Mouse (Mus musculus) midbrain, postnatal 0 days (tissue): ENCODE measurements around the gene Krt78. TPM values are rescaled to one million over a fixed set of nuclear protein-coding genes. Genes with fewer than 3 reads are reported as not detected.
A peak's percentile ranks its signal among the peaks of the same experiment; 100 is the strongest.

Experiments used
- ATAC-seq: fragments of 200-750 bp; cut with Nextera tagmentation; 2 replicates; pipeline ENCODE4 v1.8.0; 2017; ENCODE audit warnings: moderate number of reproducible peaks, mild to moderate bottlenecking, moderate TSS enrichment, moderate library complexity; ENCODE audit not compliant: low FRiP score
- DNase-seq: peaks from one replicate; pipeline ENCODE4 v3.0.0-alpha.2; 2015; ENCODE audit warnings: low spot score
- H3K27ac ChIP-seq: fragments of 300-500 bp; sonication (generic); 2 replicates; pipeline ENCODE4 v1.5.1; 2014; ENCODE audit warnings: low read depth, mild to moderate bottlenecking, low read length, mixed read lengths
- H3K27me3 ChIP-seq: fragments of 300-500 bp; sonication (generic); 2 replicates; pipeline ENCODE4 v1.6.1; 2014; ENCODE audit warnings: low read length, control low read depth, mixed read lengths; ENCODE audit not compliant: insufficient read depth
- H3K36me3 ChIP-seq: fragments of 300-500 bp; sonication (generic); 2 replicates; pipeline ENCODE4 v1.6.1; 2014; ENCODE audit warnings: low read length, control low read depth, mixed read lengths; ENCODE audit not compliant: insufficient read depth
- H3K4me1 ChIP-seq: fragments of 300-500 bp; sonication (generic); 2 replicates; pipeline ENCODE4 v1.6.1; 2014; ENCODE audit warnings: mild to moderate bottlenecking, control low read depth, antibody characterized with exemption, low read length, mixed read lengths; ENCODE audit not compliant: insufficient read depth
- H3K4me2 ChIP-seq: fragments of 300-500 bp; sonication (generic); 2 replicates; pipeline ENCODE4 v1.6.1; 2014; ENCODE audit warnings: low read depth, mild to moderate bottlenecking, low read length, mixed read lengths; ENCODE audit not compliant: poor library complexity, severe bottlenecking
- H3K4me3 ChIP-seq: fragments of 300-500 bp; sonication (generic); 2 replicates; pipeline ENCODE4 v1.5.1; 2014; ENCODE audit warnings: low read depth, mild to moderate bottlenecking, low read length, moderate library complexity
- H3K9ac ChIP-seq: fragments of 300-500 bp; sonication (generic); replicated peaks from 2 replicates; pipeline ENCODE4 v1.6.1; 2014; ENCODE audit warnings: mild to moderate bottlenecking, low read length, moderate library complexity, mixed read lengths; ENCODE audit not compliant: poor library complexity, severe bottlenecking
- H3K9me3 ChIP-seq: fragments of 300-500 bp; sonication (generic); 2 replicates; pipeline ENCODE4 v1.6.1; 2016; ENCODE audit warnings: low read length, control low read depth
- CTCF ChIP-seq: IDR thresholded peaks from 2 replicates; pipeline ENCODE4 v1.5.1; 2016; ENCODE audit warnings: antibody characterized with exemption, mild to moderate bottlenecking
- WGBS: fragments of 180-500 bp; shearing (Covaris S2); extraction: QIAGEN DNeasy Blood & Tissue Kit; methylation state at CpG from one replicate; pipeline ENCODE4 v1.1.7; 2014; 5-methylcytosine and 5-hydroxymethylcytosine counted together
- polyA plus RNA-seq: library from polyadenylated mRNA; unstranded; fragments of >200 nt; fragmentation: Nextera tagmentation; extraction: Ambion mirVana; gene quantifications from 2 replicates; pipeline ENCODE4 v1.2.1, GENCODE M21; 2015
- total RNA-seq: library from RNA; depleted of rRNA; stranded (reverse); fragments of >200 nt; gene quantifications from 2 replicates; pipeline ENCODE4 v1.2.3, GENCODE M21; 2014

Gene Krt78
- total and polyA plus RNA-seq, 2 experiments from 2014 or later: 0.49 TPM; not detected in 1

- Histone ChIP-seq H3K27ac (no peak overlapping the region), H3K4me3 (no peak overlapping the region), H3K27me3 (no peaks in the 10 kb centered on the region), H3K9me3 (no peaks in the 10 kb centered on the region), H3K36me3 (no peaks in the 10 kb centered on the region), H3K4me1 (no peaks in the 10 kb centered on the region), H3K4me2 (no peak overlapping the region), H3K9ac (no peak overlapping the region)
- 88% methylated on average over 4 of the region's 4 CpGs for WGBS
- ATAC-seq: no peak
- DNase-seq: no peak
- no peak for TF ChIP-seq CTCF
These were observed 41.6 kb upstream of the Krt78 start for GRCm38 (mm10) chr15:101995484-101996236.

GRCm38 (mm10) chr15:101994365-101994764 lies 40.3 kb upstream of the Krt78 start:
- H3K4me1 ChIP-seq: no peaks in the 10 kb centered on the region
- no peak overlapping the region for H3K27ac ChIP-seq
- 93% methylated on average over 6 of the region's 6 CpGs for WGBS

DNA sequence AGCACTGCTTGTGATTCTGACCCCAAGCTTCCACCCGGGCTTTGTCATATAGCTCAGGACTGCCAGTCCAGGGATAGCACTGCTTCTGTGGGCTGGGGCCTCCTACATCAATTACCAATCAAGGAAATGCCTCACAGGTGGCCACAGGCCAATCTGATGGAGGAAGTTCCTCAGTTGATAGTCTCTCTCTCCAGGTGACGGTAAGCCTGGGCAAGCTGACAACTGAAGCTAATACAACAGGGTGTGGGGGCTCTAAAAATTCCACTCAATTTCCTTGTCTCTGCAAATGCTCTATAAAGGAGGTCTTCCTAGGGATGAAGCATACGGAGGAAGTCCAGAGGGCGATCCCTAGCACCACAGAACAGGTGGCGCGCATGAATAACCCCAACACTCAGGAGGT lies 36.9 kb upstream of the Krt78 start:
- ATAC-seq: no peak
- Histone ChIP-seq H3K36me3 (no peaks in the 10 kb centered on the region), H3K4me3 (no peak overlapping the region), H3K27ac (no peak overlapping the region), H3K4me2 (no peak overlapping the region), H3K4me1 (no peaks in the 10 kb centered on the region), H3K9me3 (no peaks in the 10 kb centered on the region), H3K9ac (no peak overlapping the region), H3K27me3 (no peaks in the 10 kb centered on the region)
- 85% methylated on average over 6 of the region's 6 CpGs for WGBS
- no peak for TF ChIP-seq CTCF
- DNase-seq: no peak

More at GRCm38 (mm10) chr15:101994365-101994764, 40.3 kb upstream of the Krt78 start:
- no peak for DNase-seq
- no peak overlapping the region for H3K4me3 ChIP-seq
- no peak for TF ChIP-seq CTCF
- no peak overlapping the region for H3K4me2 ChIP-seq
- no peaks in the 10 kb centered on the region for H3K9me3 ChIP-seq
- no peak overlapping the region for H3K9ac ChIP-seq
- no peaks in the 10 kb centered on the region for H3K36me3 ChIP-seq
- no peaks in the 10 kb centered on the region for H3K27me3 ChIP-seq
- ATAC-seq: no peak

DNA sequence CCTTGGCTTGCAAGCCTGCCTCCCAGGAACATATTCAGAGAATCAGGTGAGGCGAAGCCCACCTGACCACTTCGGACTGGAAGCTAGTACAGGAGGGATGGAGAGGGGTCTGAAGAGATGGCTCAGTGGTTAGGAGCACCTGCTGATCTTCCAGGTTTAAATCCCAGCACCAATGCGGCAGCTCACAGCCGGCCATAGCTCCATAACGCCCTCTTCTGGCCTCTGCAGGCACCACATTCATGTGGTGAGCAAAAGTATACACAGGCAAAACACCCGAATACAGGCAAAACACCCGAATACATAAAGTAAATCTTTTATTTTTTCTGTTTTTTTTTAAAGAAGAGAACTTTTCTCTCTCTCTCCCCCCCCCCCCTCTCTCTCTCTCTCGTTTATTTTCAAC lies 34.6 kb upstream of the Krt78 start:
- Histone ChIP-seq H3K27me3 (no peaks in the 10 kb centered on the region), H3K4me1 (no peaks in the 10 kb centered on the region), H3K4me2 (no peak overlapping the region), H3K36me3 (no peaks in the 10 kb centered on the region), H3K9ac (no peak overlapping the region), H3K9me3 (no peaks in the 10 kb centered on the region), H3K27ac (no peak overlapping the region), H3K4me3 (no peak overlapping the region)
- ATAC-seq (no peak), DNase-seq (no peak)
- WGBS: 64% methylated on average over 8 of the region's 8 CpGs
- peak; percentile 35 for TF ChIP-seq CTCF

DNA sequence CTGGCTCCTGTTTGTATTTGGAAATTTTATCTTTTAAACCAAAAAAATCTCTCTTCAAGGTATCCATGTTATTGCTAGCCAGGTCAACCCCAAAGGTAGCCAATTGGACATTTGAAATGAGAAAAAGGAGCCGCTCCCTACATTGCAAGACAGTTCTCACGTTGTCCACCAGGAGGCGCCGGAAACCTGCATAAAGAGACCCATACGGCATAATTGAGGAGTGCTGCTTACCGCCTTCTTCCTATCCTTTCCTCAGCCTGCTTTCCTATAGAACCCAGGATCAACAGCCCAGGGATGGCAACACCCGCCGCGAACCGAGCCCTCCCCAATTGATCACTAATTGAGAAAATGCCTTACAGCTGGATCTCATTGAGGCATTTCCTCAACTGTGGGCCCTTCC lies 34.0 kb upstream of the Krt78 start:
- WGBS: under 1% methylated on average over 10 of the region's 10 CpGs
- ATAC-seq: no peak
- TF ChIP-seq CTCF: peak; percentile 96
- H3K9me3 ChIP-seq: no peaks in the 10 kb centered on the region
- H3K27ac ChIP-seq: no peak overlapping the region
- peak; percentile 85 for DNase-seq
- H3K9ac ChIP-seq: no peak overlapping the region
- H3K4me1 ChIP-seq: no peaks in the 10 kb centered on the region
- no peaks in the 10 kb centered on the region for H3K27me3 ChIP-seq
- H3K36me3 ChIP-seq: no peaks in the 10 kb centered on the region
- no peak overlapping the region for H3K4me2 ChIP-seq
- H3K4me3 ChIP-seq: no peak overlapping the region

DNA sequence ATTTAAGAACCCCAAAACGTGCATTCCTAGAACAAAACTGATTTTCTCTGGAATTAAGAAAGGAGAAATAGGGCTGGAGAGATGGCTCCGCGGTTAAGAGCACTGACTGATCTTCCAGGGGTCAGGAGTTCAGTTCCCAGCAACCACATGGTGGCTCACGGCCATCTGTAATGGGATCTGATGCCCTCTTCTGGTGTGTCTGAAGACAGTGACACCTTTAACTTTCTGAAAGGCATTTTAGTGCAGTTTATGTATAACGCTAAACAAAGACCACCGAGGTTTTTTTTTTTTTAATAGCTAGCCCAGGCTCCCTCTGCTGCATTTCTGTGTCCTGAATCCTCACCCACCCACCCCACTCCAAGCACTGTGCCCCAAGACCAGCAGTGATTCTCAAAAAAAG lies 30.7 kb upstream of the Krt78 start:
- WGBS: 23% methylated on average over 6 of the region's 6 CpGs
- DNase-seq: no peak
- no peak for TF ChIP-seq CTCF
- no peak overlapping the region for H3K9ac ChIP-seq
- no peaks in the 10 kb centered on the region for H3K27me3 ChIP-seq
- no peaks in the 10 kb centered on the region for H3K4me1 ChIP-seq
- no peaks in the 10 kb centered on the region for H3K36me3 ChIP-seq
- no peak overlapping the region for H3K4me2 ChIP-seq
- ATAC-seq: no peak
- H3K27ac ChIP-seq: peak overlapping the region; percentile 68; the same call in 1 of the 2 replicates
- H3K4me3 ChIP-seq: no peak overlapping the region
- no peaks in the 10 kb centered on the region for H3K9me3 ChIP-seq
